Mouse (Mus musculus) kidney, postnatal 0 days (tissue): ENCODE measurements at regions not wholly inside any gene's neighbourhood (a gene's known extent, or its start where the extent isn't known, plus 50 kb on each side); places are given as distances from the start of the nearest gene placed in this dataset.

Experiments used
- ATAC-seq: fragments of 200-750 bp; cut with Nextera tagmentation; replicated peaks from 2 replicates; pipeline ENCODE4 v1.8.0; 2017; ENCODE audit warnings: low read depth, moderate number of reproducible peaks, moderate TSS enrichment, moderate library complexity; ENCODE audit not compliant: low FRiP score
- DNase-seq: peaks from one replicate; pipeline ENCODE4 v3.0.0-alpha.2; 2016; ENCODE audit warnings: low spot score
- H3K27ac ChIP-seq: fragments of 300-500 bp; sonication (generic); 2 replicates; pipeline ENCODE4 v1.5.1; 2014; ENCODE audit warnings: mild to moderate bottlenecking
- H3K27me3 ChIP-seq: fragments of 300-500 bp; sonication (generic); 2 replicates; pipeline ENCODE4 v1.6.1; 2014; ENCODE audit warnings: low read length, mixed read lengths; ENCODE audit not compliant: insufficient read depth
- H3K36me3 ChIP-seq: fragments of 300-500 bp; sonication (generic); 2 replicates; pipeline ENCODE4 v1.6.1; 2014; ENCODE audit warnings: low read length, mixed read lengths; ENCODE audit not compliant: insufficient read depth
- H3K4me1 ChIP-seq: fragments of 300-500 bp; sonication (generic); replicated peaks from 2 replicates; pipeline ENCODE4 v1.6.1; 2014; ENCODE audit warnings: antibody characterized with exemption, low read length, mixed read lengths; ENCODE audit not compliant: insufficient read depth
- H3K4me2 ChIP-seq: fragments of 300-500 bp; sonication (generic); 2 replicates; pipeline ENCODE4 v1.6.1; 2014; ENCODE audit warnings: mild to moderate bottlenecking, low read length, moderate library complexity, mixed read lengths
- H3K4me3 ChIP-seq: fragments of 300-500 bp; sonication (generic); replicated peaks from 2 replicates; pipeline ENCODE4 v1.5.1; 2014; ENCODE audit warnings: low read depth, low read length
- H3K9ac ChIP-seq: fragments of 300-500 bp; sonication (generic); 2 replicates; pipeline ENCODE4 v1.6.1; 2014; ENCODE audit warnings: low read depth, low read length
- H3K9me3 ChIP-seq: fragments of 300-500 bp; sonication (generic); replicated peaks from 2 replicates; pipeline ENCODE4 v1.6.1; 2016; ENCODE audit warnings: low read length, inconsistent platforms, mixed read lengths
- CTCF ChIP-seq: IDR thresholded peaks from 2 replicates; pipeline ENCODE4 v1.5.1; 2016; ENCODE audit warnings: antibody characterized with exemption, low read depth, mild to moderate bottlenecking, moderate library complexity
- WGBS: fragments of 180-500 bp; shearing (Covaris S2); extraction: QIAGEN DNeasy Blood & Tissue Kit; methylation state at CpG from one replicate; pipeline ENCODE4 v1.1.7; 2014; 5-methylcytosine and 5-hydroxymethylcytosine counted together

DNA sequence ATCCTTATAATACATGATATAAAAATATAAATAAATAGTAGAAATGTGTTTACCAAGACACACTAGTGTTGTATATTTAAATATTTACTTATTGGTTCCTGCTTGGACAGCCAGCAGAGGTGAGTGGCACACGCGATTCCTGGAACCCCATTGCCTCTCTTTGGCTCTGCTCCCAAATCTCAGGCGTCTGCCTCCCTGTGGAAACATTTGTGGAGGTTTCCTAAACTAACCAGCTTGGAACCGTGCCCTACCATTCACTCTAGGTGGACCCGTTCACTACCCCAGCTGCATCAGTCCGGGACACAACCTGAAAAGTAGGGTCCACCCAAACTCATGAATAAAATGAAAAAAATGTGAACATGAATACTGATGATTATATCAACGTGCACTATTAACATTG, 404.0 kb upstream of the Defb41 start:
- no peak for TF ChIP-seq CTCF
- H3K27me3 ChIP-seq = no peaks in the 10 kb centered on the region
- 86% methylated on average over 7 of the region's 7 CpGs for WGBS
- DNase-seq = no peak
- no peak for ATAC-seq
- no peaks in the 10 kb centered on the region for H3K4me1 ChIP-seq
- no peak overlapping the region for H3K9ac ChIP-seq
- H3K36me3 ChIP-seq = no peaks in the 10 kb centered on the region
- H3K27ac ChIP-seq = no peak overlapping the region
- no peaks in the 10 kb centered on the region for H3K9me3 ChIP-seq
- H3K4me3 ChIP-seq = no peak overlapping the region
- H3K4me2 ChIP-seq = no peak overlapping the region

DNA sequence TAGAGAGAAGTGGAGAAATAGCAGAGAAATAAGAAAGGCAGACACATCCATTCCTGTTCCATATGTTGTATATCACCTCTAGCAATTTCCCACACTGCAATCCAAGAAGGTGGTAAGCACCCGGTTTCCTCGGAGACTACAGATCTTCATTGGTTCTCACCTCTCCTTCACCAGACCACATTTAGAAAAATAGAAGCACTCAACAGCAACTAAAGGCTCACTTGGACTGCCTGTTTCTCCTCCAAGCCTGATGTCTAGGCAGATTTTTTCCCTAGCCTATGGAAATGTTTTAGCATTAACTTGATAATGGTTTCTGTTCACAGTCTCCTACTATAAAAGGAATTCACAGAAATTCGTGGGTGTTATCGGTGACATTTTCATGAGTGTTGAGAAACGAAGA, 403.3 kb upstream of the Defb41 start:
- Histone ChIP-seq H3K9ac (no peak overlapping the region), H3K36me3 (no peaks in the 10 kb centered on the region), H3K4me3 (no peak overlapping the region), H3K9me3 (no peaks in the 10 kb centered on the region), H3K4me1 (no peaks in the 10 kb centered on the region), H3K4me2 (no peak overlapping the region), H3K27me3 (no peaks in the 10 kb centered on the region), H3K27ac (no peak overlapping the region)
- TF ChIP-seq CTCF = no peak
- WGBS = 83% methylated on average over 5 of the region's 5 CpGs
- ATAC-seq = no peak
- DNase-seq = no peak

DNA sequence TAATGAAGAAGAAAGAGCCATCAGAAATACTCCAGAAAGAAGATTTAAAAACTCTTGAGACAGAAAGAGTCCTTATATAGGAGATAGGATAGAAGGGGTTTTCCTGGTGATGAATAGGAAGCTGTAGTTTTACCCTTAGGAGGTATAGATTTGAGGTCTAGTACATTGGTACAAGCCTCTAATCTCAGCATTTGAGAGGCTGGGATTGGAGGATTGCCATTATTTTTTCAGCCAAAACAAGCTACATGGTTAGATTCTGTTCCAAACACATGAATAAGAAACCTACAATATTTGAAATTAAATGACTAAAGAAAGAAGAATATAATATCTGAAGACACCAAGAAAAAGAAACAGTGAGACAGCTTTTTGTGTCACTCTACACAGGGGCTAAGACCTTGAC, 375.9 kb upstream of the Defb41 start:
- TF ChIP-seq CTCF = no peak
- no peaks in the 10 kb centered on the region for H3K9me3 ChIP-seq
- H3K9ac ChIP-seq = no peak overlapping the region
- no peaks in the 10 kb centered on the region for H3K36me3 ChIP-seq
- no peaks in the 10 kb centered on the region for H3K27me3 ChIP-seq
- DNase-seq = no peak
- H3K4me2 ChIP-seq = no peak overlapping the region
- H3K4me3 ChIP-seq = no peak overlapping the region
- H3K27ac ChIP-seq = no peak overlapping the region
- no peaks in the 10 kb centered on the region for H3K4me1 ChIP-seq
- no peak for ATAC-seq

DNA sequence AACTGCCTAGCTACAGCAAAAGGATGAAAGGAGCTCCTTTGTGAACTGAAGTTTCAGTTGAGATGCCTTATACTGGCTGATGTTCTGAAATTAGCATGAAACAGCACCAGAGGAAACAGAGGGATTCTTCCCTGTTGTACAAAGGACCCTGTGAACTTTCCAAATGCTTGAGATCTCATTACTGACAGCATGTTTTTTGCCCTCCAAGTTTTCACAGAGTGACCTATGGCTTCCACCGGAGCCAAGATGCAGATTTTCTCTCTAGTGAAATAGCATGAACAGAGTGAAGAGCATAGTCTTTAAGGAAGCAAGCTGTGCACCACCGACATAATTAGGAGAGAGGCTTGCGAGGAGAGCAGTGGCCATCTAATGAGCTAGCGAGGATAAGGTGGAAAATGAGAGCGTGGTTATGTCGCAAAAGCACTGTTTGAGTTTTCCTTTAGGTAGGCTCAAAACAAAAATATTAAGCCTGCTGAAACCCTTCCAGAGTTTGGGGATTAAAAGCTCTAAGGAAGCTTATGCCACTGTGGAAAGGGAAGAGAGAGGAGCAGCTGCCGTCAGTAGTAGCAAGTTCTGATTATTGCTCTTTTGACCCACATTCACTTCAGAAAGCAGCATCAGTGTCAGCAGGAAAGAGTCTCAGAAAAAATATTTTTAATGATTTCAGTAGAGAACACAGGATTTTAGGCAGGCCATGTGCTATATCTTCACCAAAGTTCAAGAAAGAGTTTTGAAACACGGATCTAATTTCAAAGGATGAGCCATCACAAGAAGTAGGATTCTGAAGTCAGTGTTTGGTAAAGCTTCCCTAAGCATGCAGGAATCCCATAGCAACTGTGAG, 374.7 kb upstream of the Defb41 start:
- Histone ChIP-seq H3K4me2 (no peak overlapping the region), H3K27me3 (no peaks in the 10 kb centered on the region), H3K9me3 (no peaks in the 10 kb centered on the region), H3K27ac (no peak overlapping the region), H3K4me1 (no peaks in the 10 kb centered on the region), H3K4me3 (no peak overlapping the region), H3K9ac (no peak overlapping the region), H3K36me3 (no peaks in the 10 kb centered on the region)
- no peak for TF ChIP-seq CTCF
- no peak for DNase-seq
- 53% methylated on average over 8 of the region's 8 CpGs for WGBS
- ATAC-seq = no peak

DNA sequence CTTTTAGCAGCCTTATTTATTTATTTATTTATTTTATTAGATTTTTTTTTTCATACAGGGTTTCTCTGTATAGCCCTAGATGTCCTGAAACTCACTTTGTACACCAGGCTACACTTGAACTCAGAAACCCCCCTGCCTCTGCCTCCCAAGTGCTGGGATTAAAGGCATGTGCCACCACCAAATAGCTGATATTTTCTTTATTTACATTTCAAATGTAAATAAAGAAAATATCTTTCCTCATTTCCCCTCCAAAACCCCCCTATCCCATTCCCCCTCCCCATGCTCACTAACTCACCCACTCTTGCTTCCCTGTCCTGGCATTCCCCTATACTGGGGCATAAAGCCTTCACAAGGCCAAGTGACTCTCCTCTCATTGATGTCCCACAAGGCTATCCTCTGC, 372.4 kb upstream of the Defb41 start:
- Histone ChIP-seq H3K4me2 (no peak overlapping the region), H3K27ac (no peak overlapping the region), H3K36me3 (no peaks in the 10 kb centered on the region), H3K27me3 (no peaks in the 10 kb centered on the region), H3K4me3 (no peak overlapping the region), H3K4me1 (no peaks in the 10 kb centered on the region), H3K9ac (no peak overlapping the region), H3K9me3 (no peaks in the 10 kb centered on the region)
- DNase-seq (no peak), ATAC-seq (no peak)
- TF ChIP-seq CTCF = no peak

DNA sequence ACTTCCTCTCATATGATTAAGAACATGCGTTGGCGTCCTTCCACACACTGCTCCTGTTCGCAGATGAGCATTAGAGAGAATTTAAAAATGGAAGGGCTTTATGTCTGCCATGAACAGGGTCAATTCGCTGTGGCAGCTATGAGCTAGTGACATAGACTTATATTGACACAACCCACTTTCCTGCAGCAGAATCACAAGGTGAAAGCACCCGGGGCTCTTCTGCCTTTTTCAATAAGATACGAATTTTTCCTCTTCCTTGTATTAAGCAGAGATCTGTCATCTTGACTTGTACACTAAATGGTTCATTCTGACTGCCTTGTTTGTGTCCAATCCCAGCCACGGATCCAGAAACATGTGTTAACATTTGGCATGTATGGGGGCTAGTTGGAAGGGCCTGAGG, 345.3 kb upstream of the Defb41 start:
- ATAC-seq (no peak), DNase-seq (no peak)
- H3K4me3 ChIP-seq = no peak overlapping the region
- no peaks in the 10 kb centered on the region for H3K27me3 ChIP-seq
- no peaks in the 10 kb centered on the region for H3K4me1 ChIP-seq
- no peak overlapping the region for H3K27ac ChIP-seq
- no peak overlapping the region for H3K9ac ChIP-seq
- H3K4me2 ChIP-seq = no peak overlapping the region
- TF ChIP-seq CTCF = no peak
- WGBS = 82% methylated on average over 7 of the region's 7 CpGs
- H3K36me3 ChIP-seq = no peaks in the 10 kb centered on the region
- no peaks in the 10 kb centered on the region for H3K9me3 ChIP-seq

DNA sequence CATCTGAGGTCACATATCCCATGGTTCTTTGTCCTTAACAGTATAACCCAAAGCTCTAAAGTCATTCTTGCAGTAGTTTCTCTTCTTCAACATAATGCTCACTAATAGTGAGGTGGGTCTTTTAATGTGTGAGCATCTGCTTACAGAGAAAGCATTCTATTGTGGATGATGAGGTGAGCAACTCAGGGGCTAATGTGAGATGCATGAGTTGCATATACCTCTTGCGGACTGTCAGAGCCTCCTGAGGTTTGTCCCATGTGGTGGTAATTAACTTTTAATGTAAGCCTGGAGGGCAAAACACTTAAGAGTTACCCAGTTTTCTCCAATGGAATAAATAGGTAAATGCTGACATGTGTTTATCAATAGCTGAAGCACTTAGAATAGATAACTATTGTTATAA, 334.9 kb upstream of the Defb41 start:
- Histone ChIP-seq H3K36me3 (no peaks in the 10 kb centered on the region), H3K4me3 (no peak overlapping the region), H3K27me3 (no peaks in the 10 kb centered on the region), H3K27ac (no peak overlapping the region), H3K4me1 (no peaks in the 10 kb centered on the region), H3K9ac (no peak overlapping the region), H3K9me3 (no peaks in the 10 kb centered on the region), H3K4me2 (no peak overlapping the region)
- no peak for DNase-seq
- WGBS = 97% methylated on average over 1 of the region's 1 CpGs
- no peak for ATAC-seq
- TF ChIP-seq CTCF = no peak
